Mouse (Mus musculus) neural tube, embryonic 11.5 days (tissue): ENCODE measurements around the gene Hoxb1. TPM values are rescaled to one million over a fixed set of nuclear protein-coding genes. Genes with fewer than 3 reads are reported as not detected.

ENCODE experiments used
- microRNA counts: library from miRNA; unstranded; fragments of <30 nt; microRNA quantifications from one replicate; lab custom pipeline; 2015
- microRNA-seq: library from miRNA; unstranded; fragments of <30 nt; microRNA quantifications from one replicate; pipeline ENCODE4, GENCODE M21; 2016
- polyA plus RNA-seq: library from polyadenylated mRNA; unstranded; fragments of >200 nt; fragmentation: Nextera tagmentation; extraction: Ambion mirVana; gene quantifications from 2 replicates; pipeline ENCODE4 v1.2.1, GENCODE M21; 2014

Hoxb1 gene
- polyA plus RNA-seq, 1 experiment from 2014 or later = 17.2 TPM

MicroRNAs within 50 kb of the gene (microRNA counts, 519-probe panel; counts per million panel counts)
- microRNA mmu-miR-10a (lab: Ali Mortazavi, UCI) = 6,493 counts per million, percentile 98 among the panel's probes with 10 or more counts

Small RNAs within 50 kb of the gene (microRNA-seq; reads per million reads assigned to microRNA genes)
- gene Mir10a = 176,342 reads per million, percentile 100 among the genes with 10 or more reads in this experiment

Other genes with a start within 250 kb of the Hoxb1 start
- gene Ttll6, start 232.0 kb upstream of the Hoxb1 start, polyA plus RNA-seq = not detected in 2 replicates
- gene Hoxb13, start 171.4 kb upstream of the Hoxb1 start, polyA plus RNA-seq = 0.33 and 0.35 TPM in 2 replicates
- gene Hoxb9, start 94.3 kb upstream of the Hoxb1 start, polyA plus RNA-seq = 60.7 and 67.9 TPM in 2 replicates
- 27.9 and 28.2 TPM in 2 replicates for gene Hoxb8, start 83.8 kb upstream of the Hoxb1 start, polyA plus RNA-seq
- 65.5 and 65.9 TPM in 2 replicates for gene Hoxb7, start 79.1 kb upstream of the Hoxb1 start, polyA plus RNA-seq
- gene Hoxb6, start 73.3 kb upstream of the Hoxb1 start, polyA plus RNA-seq = 81.4 and 87.2 TPM in 2 replicates
- 49.0 and 49.1 TPM in 2 replicates for gene Hoxb5, start 62.4 kb upstream of the Hoxb1 start, polyA plus RNA-seq
- 3.1 and 3.8 TPM in 2 replicates for gene Hoxb4, start 47.5 kb upstream of the Hoxb1 start, polyA plus RNA-seq
- 10.3 and 14.2 TPM in 2 replicates for gene Hoxb3, start 42.4 kb upstream of the Hoxb1 start, polyA plus RNA-seq
- 88.2 and 89.0 TPM in 2 replicates for gene Hoxb2, start 15.2 kb upstream of the Hoxb1 start, polyA plus RNA-seq
- 1.8 and 2.1 TPM in 2 replicates for gene Skap1, start 98.8 kb downstream of the Hoxb1 start, polyA plus RNA-seq